Mouse (Mus musculus) limb, embryonic 11.5 days (tissue): Measurements from ENCODE around the gene Gm20696. TPM values are rescaled to one million over a fixed set of nuclear protein-coding genes. Genes with fewer than 3 reads are reported as not detected.

ENCODE experiments used
- ATAC-seq: fragments of 200-750 bp; cut with Nextera tagmentation; 2 replicates; pipeline ENCODE4 v1.8.0; 2017; ENCODE audit warnings: low read depth; ENCODE audit not compliant: insufficient number of reproducible peaks, low FRiP score, low TSS enrichment
- DNase-seq: peaks from one replicate; pipeline ENCODE4 v3.0.0-alpha.2; 2015; ENCODE audit warnings: low spot score
- H3K27ac ChIP-seq: fragments of 300-500 bp; sonication (generic); replicated peaks from 2 replicates; pipeline ENCODE4 v1.5.1; 2014; ENCODE audit warnings: low read depth, mild to moderate bottlenecking, low read length
- H3K27me3 ChIP-seq: fragments of 300-500 bp; sonication (generic); 2 replicates; pipeline ENCODE4 v1.6.1; 2014; ENCODE audit warnings: mild to moderate bottlenecking, low read length, mixed read lengths; ENCODE audit not compliant: control insufficient read depth, insufficient read depth
- H3K36me3 ChIP-seq: fragments of 300-500 bp; sonication (generic); 2 replicates; pipeline ENCODE4 v1.6.1; 2014; ENCODE audit warnings: mild to moderate bottlenecking, low read length, moderate library complexity, mixed read lengths; ENCODE audit not compliant: control insufficient read depth, insufficient read depth
- H3K4me1 ChIP-seq: fragments of 300-500 bp; sonication (generic); 2 replicates; pipeline ENCODE4 v1.6.1; 2014; ENCODE audit warnings: low read length, mixed read lengths; ENCODE audit not compliant: control insufficient read depth, insufficient read depth
- H3K4me2 ChIP-seq: fragments of 300-500 bp; sonication (generic); 2 replicates; pipeline ENCODE4 v1.6.1; 2014; ENCODE audit warnings: low read depth, mild to moderate bottlenecking, moderate library complexity; ENCODE audit not compliant: severe bottlenecking
- H3K4me3 ChIP-seq: fragments of 300-500 bp; sonication (generic); 2 replicates; pipeline ENCODE4 v1.5.1; 2014; ENCODE audit warnings: low read depth, low read length
- H3K9ac ChIP-seq: fragments of 300-500 bp; sonication (generic); 2 replicates; pipeline ENCODE4 v1.6.1; 2014; ENCODE audit warnings: mild to moderate bottlenecking, low read length
- H3K9me3 ChIP-seq: fragments of 300-500 bp; sonication (generic); 2 replicates; pipeline ENCODE4 v1.6.1; 2016; ENCODE audit warnings: low read length; ENCODE audit not compliant: control insufficient read depth
- WGBS: fragments of 180-500 bp; shearing (Covaris S2); extraction: QIAGEN DNeasy Blood & Tissue Kit; methylation state at CpG from one replicate; pipeline ENCODE4 v1.1.7; 2014; 5-methylcytosine and 5-hydroxymethylcytosine counted together
- polyA plus RNA-seq: library from polyadenylated mRNA; unstranded; fragments of >200 nt; fragmentation: Nextera tagmentation; extraction: Ambion mirVana; gene quantifications from 2 replicates; pipeline ENCODE4 v1.2.1, GENCODE M21; 2014

Gm20696 gene
- polyA plus RNA-seq, 1 experiment from 2014 or later, result 4.0 TPM

DNA sequence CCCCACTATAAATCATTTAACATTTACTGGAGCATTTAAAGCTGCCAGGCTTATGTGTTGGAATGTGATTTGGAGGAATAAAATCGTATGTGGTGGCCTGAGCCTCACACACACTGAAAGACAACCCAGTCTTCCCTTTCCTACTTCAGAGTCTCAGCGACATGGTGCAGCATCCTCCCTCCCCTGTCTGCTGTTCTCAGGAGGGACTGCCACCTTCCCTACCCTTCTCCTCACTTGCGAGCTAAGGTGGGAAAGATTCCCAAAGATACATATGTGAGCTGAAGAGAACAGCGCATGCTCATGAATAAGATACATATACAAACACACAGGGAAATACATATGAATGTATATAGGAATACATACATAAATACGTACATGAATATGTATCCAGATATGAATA is 333.5 kb downstream of the Gm20696 start:
- WGBS, result 80% methylated on average over 5 of the region's 5 CpGs
- no peak for ATAC-seq
- Histone ChIP-seq H3K27me3 (peaks cover 4% of the 10 kb centered on the region; the same call in 1 of the 2 replicates), H3K4me3 (no peak overlapping the region), H3K36me3 (no peaks in the 10 kb centered on the region), H3K27ac (no peak overlapping the region), H3K9me3 (no peaks in the 10 kb centered on the region), H3K9ac (no peak overlapping the region), H3K4me1 (peaks cover 10% of the 10 kb centered on the region), H3K4me2 (no peak overlapping the region)
- DNase-seq, result no peak

DNA sequence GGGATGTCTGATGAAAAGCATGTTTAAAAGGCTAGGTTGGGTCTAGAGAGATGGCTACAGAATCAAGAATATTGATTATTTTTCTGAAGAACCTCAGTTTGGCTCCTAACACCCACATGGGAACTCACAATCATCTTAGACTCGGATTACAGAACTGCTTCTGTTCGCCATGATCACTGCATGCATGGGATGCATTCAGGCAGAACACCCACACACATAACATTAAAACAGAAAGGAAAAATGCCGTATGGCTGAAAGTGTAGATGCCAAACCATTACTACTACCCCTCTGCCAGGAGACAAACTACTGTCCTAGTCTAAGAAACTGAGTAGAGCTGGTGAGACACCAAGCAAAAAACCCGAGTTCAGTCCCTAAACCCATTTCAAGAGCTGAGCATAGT is 336.4 kb downstream of the Gm20696 start:
- no peak overlapping the region for H3K4me3 ChIP-seq
- H3K4me1 ChIP-seq, result no peaks in the 10 kb centered on the region
- 0 out of 2 replicates have a peak, but pooled peaks cover 2% of the 10 kb centered on the region for H3K27me3 ChIP-seq
- H3K9ac ChIP-seq, result no peak overlapping the region
- DNase-seq (no peak), ATAC-seq (no peak)
- WGBS, result 86% methylated on average over 4 of the region's 4 CpGs
- H3K4me2 ChIP-seq, result no peak overlapping the region
- no peaks in the 10 kb centered on the region for H3K36me3 ChIP-seq
- H3K27ac ChIP-seq, result no peak overlapping the region
- no peaks in the 10 kb centered on the region for H3K9me3 ChIP-seq

DNA sequence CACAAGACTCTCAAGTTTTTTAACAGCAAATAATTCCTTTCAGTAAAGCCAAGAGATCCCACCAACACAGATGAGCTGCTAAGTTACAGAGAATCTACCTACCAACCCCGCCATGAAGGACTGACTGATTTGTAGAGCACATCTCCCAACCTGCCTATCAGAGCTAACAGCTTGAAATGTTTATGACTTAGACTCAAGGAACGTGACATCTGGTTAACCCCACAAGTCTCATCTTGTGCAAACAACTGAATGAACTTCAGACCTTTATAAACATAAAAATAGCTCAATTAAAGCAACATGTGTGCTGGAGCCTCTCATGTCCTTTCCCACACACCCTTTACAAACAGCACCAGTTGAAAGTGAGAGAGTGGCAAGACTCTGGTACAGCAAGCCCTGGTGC is 338.0 kb downstream of the Gm20696 start:
- Histone ChIP-seq H3K27ac (no peak overlapping the region), H3K4me2 (no peak overlapping the region), H3K27me3 (0 out of 2 replicates have a peak, but pooled peaks cover 2% of the 10 kb centered on the region), H3K36me3 (no peaks in the 10 kb centered on the region), H3K4me1 (no peaks in the 10 kb centered on the region), H3K4me3 (no peak overlapping the region), H3K9ac (no peak overlapping the region), H3K9me3 (no peaks in the 10 kb centered on the region)
- DNase-seq (no peak), ATAC-seq (no peak)
- 12% methylated on average over 2 of the region's 2 CpGs for WGBS

DNA sequence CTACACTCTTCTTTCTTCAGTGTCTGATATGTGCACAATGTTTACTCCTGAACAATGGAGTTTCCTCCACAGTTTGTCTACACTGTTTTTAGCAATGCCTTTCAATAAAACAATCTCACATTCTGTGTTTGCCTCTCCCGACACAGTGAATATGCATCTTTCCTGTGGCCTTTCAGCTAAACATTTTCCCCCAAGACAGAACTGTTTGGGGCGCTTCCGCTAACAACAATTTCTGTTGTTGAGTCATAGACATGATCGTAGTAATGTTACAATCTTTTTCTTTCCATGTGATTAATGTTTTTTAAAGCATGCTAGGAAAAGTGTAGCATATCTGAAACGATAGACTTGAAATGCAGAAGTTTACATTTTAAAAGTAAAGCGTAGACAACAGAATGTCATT is 338.5 kb downstream of the Gm20696 start:
- H3K36me3 ChIP-seq, result no peaks in the 10 kb centered on the region
- 78% methylated on average over 6 of the region's 6 CpGs for WGBS
- H3K4me3 ChIP-seq, result no peak overlapping the region
- DNase-seq, result no peak
- no peak overlapping the region for H3K9ac ChIP-seq
- no peak overlapping the region for H3K27ac ChIP-seq
- H3K9me3 ChIP-seq, result no peaks in the 10 kb centered on the region
- no peak overlapping the region for H3K4me2 ChIP-seq
- H3K4me1 ChIP-seq, result no peaks in the 10 kb centered on the region
- ATAC-seq, result no peak
- H3K27me3 ChIP-seq, result no peaks in the 10 kb centered on the region

DNA sequence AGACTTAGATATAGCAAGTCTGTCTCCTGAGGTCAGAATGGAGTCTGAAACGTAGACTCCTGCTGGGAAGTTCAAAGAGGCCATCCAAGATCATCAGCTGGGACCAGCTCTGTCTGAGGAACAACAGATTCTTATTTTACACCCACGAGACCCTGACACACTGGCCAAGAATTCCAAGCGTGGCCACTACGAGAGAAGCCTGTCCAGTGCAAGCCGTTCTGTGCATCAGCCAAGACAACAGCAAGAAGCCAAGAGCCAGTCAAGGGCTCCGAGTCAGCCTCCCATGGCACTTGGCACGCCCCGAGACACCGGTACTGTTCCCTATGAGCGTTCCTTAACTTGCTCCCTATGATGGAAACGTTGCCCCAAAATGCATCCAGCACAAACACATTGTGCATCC is 338.9 kb downstream of the Gm20696 start:
- no peaks in the 10 kb centered on the region for H3K9me3 ChIP-seq
- H3K27ac ChIP-seq, result no peak overlapping the region
- no peak overlapping the region for H3K9ac ChIP-seq
- no peak for ATAC-seq
- no peaks in the 10 kb centered on the region for H3K27me3 ChIP-seq
- no peak overlapping the region for H3K4me3 ChIP-seq
- WGBS, result 84% methylated on average over 11 of the region's 11 CpGs
- no peaks in the 10 kb centered on the region for H3K4me1 ChIP-seq
- no peak overlapping the region for H3K4me2 ChIP-seq
- no peaks in the 10 kb centered on the region for H3K36me3 ChIP-seq
- no peak for DNase-seq

DNA sequence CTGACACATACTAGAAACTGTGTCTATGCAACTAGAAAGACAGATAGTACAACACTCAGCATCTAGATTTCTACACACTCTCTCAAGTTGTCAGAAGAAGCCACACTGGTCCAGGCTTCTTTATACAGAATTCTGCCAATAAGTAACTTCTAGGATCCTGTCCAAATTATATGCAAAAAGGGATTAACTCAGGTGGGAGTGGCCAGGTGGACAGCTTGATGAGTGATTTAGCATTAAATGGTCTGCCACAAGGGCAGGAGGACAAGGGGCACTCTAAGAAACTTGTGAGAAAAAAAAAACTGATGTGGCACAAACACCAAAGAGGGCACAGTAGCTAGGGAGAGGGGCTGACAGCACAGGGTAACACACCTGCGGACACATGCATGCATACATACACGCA is 340.7 kb downstream of the Gm20696 start:
- Histone ChIP-seq H3K36me3 (no peaks in the 10 kb centered on the region), H3K27ac (no peak overlapping the region), H3K4me1 (no peaks in the 10 kb centered on the region), H3K4me3 (no peak overlapping the region), H3K27me3 (no peaks in the 10 kb centered on the region), H3K9ac (no peak overlapping the region), H3K9me3 (no peaks in the 10 kb centered on the region), H3K4me2 (no peak overlapping the region)
- DNase-seq, result no peak
- 93% methylated on average over 2 of the region's 2 CpGs for WGBS
- no peak for ATAC-seq

DNA sequence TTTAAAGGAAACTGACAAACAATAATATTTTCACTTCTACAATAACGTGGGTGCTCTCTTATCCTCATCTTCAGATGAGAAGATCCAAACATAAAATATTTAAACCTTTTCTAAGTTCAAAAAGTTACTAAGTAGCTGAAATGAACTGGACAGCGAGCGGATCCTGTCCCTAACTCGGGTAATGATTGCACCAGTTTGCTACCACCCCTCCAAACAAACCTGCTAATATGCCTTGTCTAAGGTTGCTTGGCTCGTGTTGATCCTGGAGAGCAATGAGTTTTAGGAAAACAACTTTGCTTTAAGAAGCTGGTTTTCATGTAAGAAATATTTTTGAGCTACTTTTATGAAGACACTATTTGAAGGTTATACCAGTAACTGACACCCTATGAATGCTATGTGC is 341.1 kb downstream of the Gm20696 start:
- H3K4me2 ChIP-seq, result no peak overlapping the region
- H3K27ac ChIP-seq, result no peak overlapping the region
- H3K36me3 ChIP-seq, result no peaks in the 10 kb centered on the region
- ATAC-seq (no peak), DNase-seq (no peak)
- no peaks in the 10 kb centered on the region for H3K9me3 ChIP-seq
- 90% methylated on average over 5 of the region's 5 CpGs for WGBS
- H3K4me1 ChIP-seq, result no peaks in the 10 kb centered on the region
- no peak overlapping the region for H3K9ac ChIP-seq
- H3K4me3 ChIP-seq, result no peak overlapping the region
- no peaks in the 10 kb centered on the region for H3K27me3 ChIP-seq

DNA sequence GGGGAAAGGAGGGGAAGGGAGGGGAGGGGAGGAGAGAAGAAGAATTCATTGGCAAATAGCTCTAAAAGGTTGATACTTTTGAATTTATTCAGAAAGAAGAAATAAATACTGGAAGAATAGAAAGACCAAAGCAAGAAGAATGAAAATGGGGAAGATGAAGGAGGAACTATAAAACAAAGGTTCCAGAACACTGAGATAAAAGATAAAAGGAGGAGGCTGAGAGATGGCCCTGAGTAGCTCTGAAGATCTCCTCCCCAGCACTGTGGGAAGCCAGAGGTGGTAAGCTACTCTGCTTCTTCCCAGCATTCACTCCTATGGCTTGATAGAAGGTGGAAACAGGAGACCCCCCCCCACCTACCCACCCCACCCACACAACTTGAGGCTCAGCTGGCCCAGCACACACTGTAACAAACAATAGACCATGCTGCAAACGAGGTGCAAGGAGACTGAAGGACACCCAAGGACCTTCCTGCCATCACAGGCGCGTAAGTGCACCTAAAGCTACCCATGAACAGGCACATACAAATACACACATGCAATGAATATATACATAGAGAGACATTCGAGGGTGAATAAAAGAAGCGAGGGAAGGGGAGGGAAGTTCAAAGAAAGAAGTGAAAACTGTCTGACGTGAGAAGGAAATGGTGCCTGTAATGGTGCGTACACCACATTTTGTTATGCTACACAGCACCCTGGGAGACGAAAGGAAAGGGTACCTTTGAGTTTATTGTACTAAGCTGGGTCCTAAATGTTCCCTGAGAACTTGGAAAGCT is 344.3 kb downstream of the Gm20696 start:
- ATAC-seq (no peak), DNase-seq (no peak)
- Histone ChIP-seq H3K27me3 (no peaks in the 10 kb centered on the region), H3K9ac (no peak overlapping the region), H3K4me2 (no peak overlapping the region), H3K36me3 (no peaks in the 10 kb centered on the region), H3K4me1 (0 out of 2 replicates have a peak, but pooled peaks cover 2% of the 10 kb centered on the region), H3K4me3 (no peak overlapping the region), H3K27ac (no peak overlapping the region), H3K9me3 (no peaks in the 10 kb centered on the region)
- 79% methylated on average over 8 of the region's 8 CpGs for WGBS

DNA sequence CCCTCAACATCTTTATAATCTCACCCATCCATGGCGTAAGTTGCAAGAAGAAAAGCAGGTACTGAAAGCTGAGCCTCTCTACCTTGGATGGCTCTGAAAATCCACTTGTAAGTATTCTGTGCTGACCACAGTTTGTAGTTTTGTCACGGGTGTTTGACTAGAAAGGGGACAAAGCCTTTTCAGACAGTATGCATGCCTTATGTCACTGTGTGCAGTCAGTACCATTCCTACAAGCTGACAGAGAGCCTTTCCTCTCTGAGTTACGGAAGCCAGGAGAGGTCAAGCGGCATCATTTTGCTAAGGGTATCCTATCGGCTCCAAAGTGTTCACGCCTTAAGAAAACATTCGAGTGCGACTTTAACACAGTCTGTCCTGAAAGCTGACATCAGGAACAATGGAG is 346.2 kb downstream of the Gm20696 start:
- DNase-seq (no peak), ATAC-seq (no peak)
- Histone ChIP-seq H3K9ac (no peak overlapping the region), H3K36me3 (no peaks in the 10 kb centered on the region), H3K4me3 (no peak overlapping the region), H3K27me3 (no peaks in the 10 kb centered on the region), H3K9me3 (no peaks in the 10 kb centered on the region), H3K27ac (no peak overlapping the region), H3K4me2 (no peak overlapping the region), H3K4me1 (0 out of 2 replicates have a peak, but pooled peaks cover 4% of the 10 kb centered on the region)
- 81% methylated on average over 8 of the region's 8 CpGs for whole genome bisulfite sequencing
